Mouse (Mus musculus) liver, postnatal 0 days (tissue): ENCODE results near the gene Mgat3. TPM values are rescaled to one million over a fixed set of nuclear protein-coding genes. Genes with fewer than 3 reads are reported as not detected.

Experiments
- ATAC-seq: fragments of 200-750 bp; cut with Nextera tagmentation; 2 replicates; pipeline ENCODE4 v1.8.0; 2017; ENCODE audit warnings: mild to moderate bottlenecking, moderate library complexity
- DNase-seq: peaks from one replicate; pipeline ENCODE4 v3.0.0-alpha.2; 2016
- H3K27ac ChIP-seq: fragments of 300-500 bp; sonication (generic); 2 replicates; pipeline ENCODE4 v1.5.1; 2014; ENCODE audit warnings: antibody characterized with exemption, moderate library complexity, mild to moderate bottlenecking, low read depth
- H3K27me3 ChIP-seq: fragments of 300-500 bp; sonication (generic); 2 replicates; pipeline ENCODE4 v1.6.1; 2014; ENCODE audit warnings: low read length, control low read depth, mixed read lengths; ENCODE audit not compliant: insufficient read depth
- H3K36me3 ChIP-seq: fragments of 300-500 bp; sonication (generic); replicated peaks from 2 replicates; pipeline ENCODE4 v1.6.1; 2014; ENCODE audit warnings: mild to moderate bottlenecking, control low read depth, low read length, moderate library complexity, mixed read lengths; ENCODE audit not compliant: insufficient read depth
- H3K4me1 ChIP-seq: fragments of 300-500 bp; sonication (generic); 2 replicates; pipeline ENCODE4 v1.6.1; 2014; ENCODE audit warnings: antibody characterized with exemption, mild to moderate bottlenecking, control low read depth; ENCODE audit not compliant: insufficient read depth
- H3K4me2 ChIP-seq: fragments of 300-500 bp; sonication (generic); 2 replicates; pipeline ENCODE4 v1.6.1; 2014; ENCODE audit warnings: low read depth, mild to moderate bottlenecking, low read length, moderate library complexity, mixed read lengths
- H3K4me3 ChIP-seq: fragments of 300-500 bp; sonication (generic); 2 replicates; pipeline ENCODE4 v1.5.1; 2014; ENCODE audit warnings: low read depth, low read length
- H3K9ac ChIP-seq: fragments of 300-500 bp; sonication (generic); replicated peaks from 2 replicates; pipeline ENCODE4 v1.6.1; 2014; ENCODE audit warnings: mild to moderate bottlenecking, moderate library complexity
- H3K9me3 ChIP-seq: fragments of 300-500 bp; sonication (generic); 2 replicates; pipeline ENCODE4 v1.6.1; 2016; ENCODE audit warnings: mild to moderate bottlenecking, control low read depth, low read length, mixed read lengths
- CTCF ChIP-seq: sonication (generic); IDR thresholded peaks from 2 replicates; pipeline ENCODE4 v1.5.1; 2016; ENCODE audit warnings: antibody characterized with exemption, low read depth
- EP300 ChIP-seq: IDR thresholded peaks from 2 replicates; pipeline ENCODE4 v1.6.1; 2016; ENCODE audit warnings: antibody characterized with exemption, low read depth, mild to moderate bottlenecking
- WGBS: fragments of 180-500 bp; shearing (Covaris S2); extraction: QIAGEN DNeasy Blood & Tissue Kit; methylation state at CpG from one replicate; pipeline ENCODE4 v1.1.7; 2014; ENCODE audit not compliant: insufficient replicate concordance; 5-methylcytosine and 5-hydroxymethylcytosine counted together
- polyA plus RNA-seq: library from polyadenylated mRNA; unstranded; fragments of >200 nt; fragmentation: Nextera tagmentation; extraction: Ambion mirVana; gene quantifications from 2 replicates; pipeline ENCODE4 v1.2.1, GENCODE M21; 2015

The Mgat3 gene
- polyA plus RNA-seq, 1 experiment from 2014 or later = 0.12 TPM

GRCm38 (mm10) chr15:80160726-80161125 lies 12.8 kb upstream of the Mgat3 start:
- Histone ChIP-seq H3K4me1 (peaks cover 4% of the 10 kb centered on the region), H3K27ac (no peak overlapping the region), H3K9ac (no peak overlapping the region), H3K9me3 (no peaks in the 10 kb centered on the region), H3K27me3 (no peaks in the 10 kb centered on the region), H3K36me3 (peaks cover 46% of the 10 kb centered on the region), H3K4me2 (no peak overlapping the region), H3K4me3 (no peak overlapping the region)
- 93% methylated on average over 4 of the region's 4 CpGs for WGBS
- TF ChIP-seq EP300 (no peak), CTCF (no peak)
- DNase-seq (no peak), ATAC-seq (no peak)

- WGBS = 93% methylated on average over 3 of the region's 3 CpGs
- Histone ChIP-seq H3K4me3 (no peak overlapping the region), H3K27ac (no peak overlapping the region), H3K27me3 (no peaks in the 10 kb centered on the region), H3K4me2 (no peak overlapping the region), H3K9ac (no peak overlapping the region), H3K9me3 (no peaks in the 10 kb centered on the region), H3K36me3 (peaks cover 42% of the 10 kb centered on the region), H3K4me1 (peaks cover 4% of the 10 kb centered on the region)
- TF ChIP-seq EP300 (no peak), CTCF (no peak)
- DNase-seq (no peak), ATAC-seq (no peak)
These were observed 12.3 kb upstream of the Mgat3 start for GRCm38 (mm10) chr15:80161199-80161598.

GRCm38 (mm10) chr15:80162401-80162964 lies 11.0 kb upstream of the Mgat3 start:
- Histone ChIP-seq H3K9ac (no peak overlapping the region), H3K36me3 (peaks cover 34% of the 10 kb centered on the region), H3K4me2 (no peak overlapping the region), H3K9me3 (no peaks in the 10 kb centered on the region), H3K27ac (no peak overlapping the region), H3K4me3 (no peak overlapping the region), H3K27me3 (no peaks in the 10 kb centered on the region), H3K4me1 (peaks cover 4% of the 10 kb centered on the region)
- no peak for DNase-seq
- TF ChIP-seq CTCF (no peak), EP300 (no peak)
- ATAC-seq = no peak
- WGBS = 74% methylated on average over 4 of the region's 4 CpGs

- Histone ChIP-seq H3K27ac (no peak overlapping the region), H3K27me3 (no peaks in the 10 kb centered on the region), H3K36me3 (peaks cover 26% of the 10 kb centered on the region), H3K9me3 (no peaks in the 10 kb centered on the region), H3K9ac (no peak overlapping the region), H3K4me1 (peaks cover 4% of the 10 kb centered on the region), H3K4me3 (no peak overlapping the region), H3K4me2 (no peak overlapping the region)
- ATAC-seq (no peak), DNase-seq (no peak)
- TF ChIP-seq EP300 = no peak
- no peak for TF ChIP-seq CTCF
- WGBS = 87% methylated on average over 11 of the region's 11 CpGs
These were observed 10.2 kb upstream of the Mgat3 start for GRCm38 (mm10) chr15:80163274-80163673.

- no peak for ATAC-seq
- Histone ChIP-seq H3K9ac (no peak overlapping the region), H3K36me3 (peaks cover 22% of the 10 kb centered on the region), H3K4me2 (no peak overlapping the region), H3K4me3 (no peak overlapping the region), H3K9me3 (no peaks in the 10 kb centered on the region), H3K27me3 (no peaks in the 10 kb centered on the region), H3K4me1 (no peaks in the 10 kb centered on the region; the same call in 1 of the 2 replicates), H3K27ac (no peak overlapping the region)
- 82% methylated on average over 4 of the region's 4 CpGs for WGBS
- TF ChIP-seq EP300 (no peak), CTCF (no peak)
- DNase-seq = no peak
These were observed 9.8 kb upstream of the Mgat3 start for GRCm38 (mm10) chr15:80163716-80164115.

GRCm38 (mm10) chr15:80165396-80165795 lies 8.1 kb upstream of the Mgat3 start:
- Histone ChIP-seq H3K4me1 (no peaks in the 10 kb centered on the region), H3K9me3 (no peaks in the 10 kb centered on the region), H3K27me3 (peaks cover 4% of the 10 kb centered on the region; the same call in 1 of the 2 replicates), H3K9ac (no peak overlapping the region), H3K27ac (no peak overlapping the region), H3K4me3 (no peak overlapping the region), H3K36me3 (peaks cover 13% of the 10 kb centered on the region), H3K4me2 (no peak overlapping the region)
- ATAC-seq (no peak), DNase-seq (no peak)
- 49% methylated on average over 5 of the region's 5 CpGs for WGBS
- TF ChIP-seq EP300 = no peak
- no peak for TF ChIP-seq CTCF

GRCm38 (mm10) chr15:80169484-80169883 lies 4.0 kb upstream of the Mgat3 start:
- Histone ChIP-seq H3K9me3 (no peaks in the 10 kb centered on the region), H3K9ac (no peak overlapping the region), H3K27ac (no peak overlapping the region), H3K36me3 (no peaks in the 10 kb centered on the region), H3K27me3 (peaks cover 34% of the 10 kb centered on the region), H3K4me1 (peaks cover 2% of the 10 kb centered on the region; the same call in 1 of the 2 replicates), H3K4me3 (no peak overlapping the region), H3K4me2 (no peak overlapping the region)
- 96% methylated on average over 1 of the region's 1 CpGs for WGBS
- ATAC-seq (no peak), DNase-seq (no peak)
- TF ChIP-seq CTCF (no peak), EP300 (no peak)
